Mouse (Mus musculus): Measurements from ENCODE around the gene Large1. TPM values are rescaled to one million over a fixed set of nuclear protein-coding genes. Genes with fewer than 3 reads are reported as not detected.
"Not testable (repeated sequence)": the region's sequence is repeated elsewhere in the genome, so short reads cannot be mapped to it uniquely, and the experiment has no call there.

Gene Large1
- polyA plus RNA-seq, 1 experiment = 42.7 TPM

GRCm38 (mm10) chr8:73142660-73143395 lies 210.5 kb downstream of the Large1 start:
- H3K27ac ChIP-seq (ENCODE audit: insufficient read depth, low read length) = no peak overlapping the region
- TF ChIP-seq CTCF (IDR thresholded peaks at IDR 0.05; ENCODE audit: borderline replicate concordance, insufficient read depth, low read length) (no peak), POLR2A (IDR thresholded peaks at IDR 0.05; ENCODE audit: low read depth, low read length) (no peak)
- no peak overlapping the region for H3K4me3 ChIP-seq (ENCODE audit: insufficient read depth, low read length)
- peaks cover 8% of the 10 kb centered on the region for H3K4me1 ChIP-seq (ENCODE audit: control insufficient read depth, insufficient read depth, low read length)

- Histone ChIP-seq H3K27ac (ENCODE audit: insufficient read depth, low read length) (no peak overlapping the region), H3K4me1 (ENCODE audit: control insufficient read depth, insufficient read depth, low read length) (no peaks in the 10 kb centered on the region), H3K4me3 (ENCODE audit: insufficient read depth, low read length) (no peak overlapping the region)
- no peak for TF ChIP-seq POLR2A (IDR thresholded peaks at IDR 0.05; ENCODE audit: low read depth, low read length)
- no peak for TF ChIP-seq CTCF (IDR thresholded peaks at IDR 0.05; ENCODE audit: borderline replicate concordance, insufficient read depth, low read length)
Measured at GRCm38 (mm10) chr8:73135397-73135796, 217.9 kb downstream of the Large1 start.

GRCm38 (mm10) chr8:73132080-73132479 lies 221.3 kb downstream of the Large1 start:
- H3K27ac ChIP-seq (ENCODE audit: insufficient read depth, low read length) = no peak overlapping the region
- TF ChIP-seq CTCF (IDR thresholded peaks at IDR 0.05; ENCODE audit: borderline replicate concordance, insufficient read depth, low read length) (no peak), POLR2A (IDR thresholded peaks at IDR 0.05; ENCODE audit: low read depth, low read length) (no peak)
- no peak overlapping the region for H3K4me3 ChIP-seq (ENCODE audit: insufficient read depth, low read length)
- H3K4me1 ChIP-seq (ENCODE audit: control insufficient read depth, insufficient read depth, low read length) = no peaks in the 10 kb centered on the region

GRCm38 (mm10) chr8:73123864-73124499 lies 229.4 kb downstream of the Large1 start:
- no peak overlapping the region for H3K27ac ChIP-seq (ENCODE audit: insufficient read depth, low read length)
- no peak overlapping the region for H3K4me3 ChIP-seq (ENCODE audit: insufficient read depth, low read length)
- TF ChIP-seq POLR2A (IDR thresholded peaks at IDR 0.05; ENCODE audit: low read depth, low read length) (no peak), CTCF (IDR thresholded peaks at IDR 0.05; ENCODE audit: borderline replicate concordance, insufficient read depth, low read length) (no peak)
- no peaks in the 10 kb centered on the region; the same call in 1 of the 2 replicates for H3K4me1 ChIP-seq (ENCODE audit: control insufficient read depth, insufficient read depth, low read length)

- Histone ChIP-seq H3K4me3 (ENCODE audit: insufficient read depth, low read length) (no peak overlapping the region), H3K4me1 (ENCODE audit: control insufficient read depth, insufficient read depth, low read length) (no peaks in the 10 kb centered on the region), H3K27ac (ENCODE audit: insufficient read depth, low read length) (no peak overlapping the region)
- TF ChIP-seq POLR2A (IDR thresholded peaks at IDR 0.05; ENCODE audit: low read depth, low read length) = no peak
- no peak for TF ChIP-seq CTCF (IDR thresholded peaks at IDR 0.05; ENCODE audit: borderline replicate concordance, insufficient read depth, low read length)
Measured at GRCm38 (mm10) chr8:73112332-73112895, 240.9 kb downstream of the Large1 start.

- no peak overlapping the region for H3K4me3 ChIP-seq (ENCODE audit: insufficient read depth, low read length)
- H3K4me1 ChIP-seq (ENCODE audit: control insufficient read depth, insufficient read depth, low read length) = no peaks in the 10 kb centered on the region
- no peak for TF ChIP-seq CTCF (IDR thresholded peaks at IDR 0.05; ENCODE audit: borderline replicate concordance, insufficient read depth, low read length)
- TF ChIP-seq POLR2A (IDR thresholded peaks at IDR 0.05; ENCODE audit: low read depth, low read length) = no peak
- H3K27ac ChIP-seq (ENCODE audit: insufficient read depth, low read length) = no peak overlapping the region
Measured at GRCm38 (mm10) chr8:73104089-73104488, 249.3 kb downstream of the Large1 start.

GRCm38 (mm10) chr8:73101069-73101468 lies 252.3 kb downstream of the Large1 start:
- Histone ChIP-seq H3K27ac (ENCODE audit: insufficient read depth, low read length) (no peak overlapping the region), H3K4me1 (ENCODE audit: control insufficient read depth, insufficient read depth, low read length) (no peaks in the 10 kb centered on the region), H3K4me3 (ENCODE audit: insufficient read depth, low read length) (no peak overlapping the region)
- TF ChIP-seq POLR2A (IDR thresholded peaks at IDR 0.05; ENCODE audit: low read depth, low read length) (no peak), CTCF (IDR thresholded peaks at IDR 0.05; ENCODE audit: borderline replicate concordance, insufficient read depth, low read length) (no peak)

GRCm38 (mm10) chr8:73100607-73101006 lies 252.7 kb downstream of the Large1 start:
- H3K27ac ChIP-seq (ENCODE audit: insufficient read depth, low read length); H3K4me3 ChIP-seq (ENCODE audit: insufficient read depth, low read length); H3K4me1 ChIP-seq (ENCODE audit: control insufficient read depth, insufficient read depth, low read length): not testable (repeated sequence)

- no peak overlapping the region for H3K27ac ChIP-seq (ENCODE audit: insufficient read depth, low read length)
- H3K4me3 ChIP-seq (ENCODE audit: insufficient read depth, low read length) = no peak overlapping the region
- H3K4me1 ChIP-seq (ENCODE audit: control insufficient read depth, insufficient read depth, low read length) = no peaks in the 10 kb centered on the region
- TF ChIP-seq CTCF (IDR thresholded peaks at IDR 0.05; ENCODE audit: borderline replicate concordance, insufficient read depth, low read length) (no peak), POLR2A (IDR thresholded peaks at IDR 0.05; ENCODE audit: low read depth, low read length) (no peak)
Measured at GRCm38 (mm10) chr8:73099542-73099941, 253.8 kb downstream of the Large1 start.

- Histone ChIP-seq H3K4me1 (ENCODE audit: control insufficient read depth, insufficient read depth, low read length) (no peaks in the 10 kb centered on the region), H3K27ac (ENCODE audit: insufficient read depth, low read length) (no peak overlapping the region), H3K4me3 (ENCODE audit: insufficient read depth, low read length) (no peak overlapping the region)
- TF ChIP-seq POLR2A (IDR thresholded peaks at IDR 0.05; ENCODE audit: low read depth, low read length) (no peak), CTCF (IDR thresholded peaks at IDR 0.05; ENCODE audit: borderline replicate concordance, insufficient read depth, low read length) (no peak)
Measured at GRCm38 (mm10) chr8:73096952-73097351, 256.4 kb downstream of the Large1 start.

- H3K27ac ChIP-seq (ENCODE audit: insufficient read depth, low read length); H3K4me3 ChIP-seq (ENCODE audit: insufficient read depth, low read length): not testable (repeated sequence)
Measured at GRCm38 (mm10) chr8:73077746-73078145, 275.6 kb downstream of the Large1 start.

More at GRCm38 (mm10) chr8:73077746-73078145, 275.6 kb downstream of the Large1 start:
- H3K4me1 ChIP-seq (ENCODE audit: control insufficient read depth, insufficient read depth, low read length) = not testable (repeated sequence)
